Mouse (Mus musculus) C3H10T1/2 (cell line): Measurements from ENCODE around the gene Rhod. TPM values are rescaled to one million over a fixed set of nuclear protein-coding genes. Genes with fewer than 3 reads are reported as not detected.

Source experiments
- polyA plus RNA-seq, 2 experiments: library from polyadenylated mRNA; unstranded; fragments of >200 nt; fragmentation: generic; extraction: Trizol; gene quantifications; one replicate each; pipeline ENCODE4 v1.2.1; 2012; ENCODE audit warnings: missing spikeins in 2 of 2

The Rhod gene
- 10 to 100 TPM; 48.3 to 66.3 TPM for polyA plus RNA-seq

GRCm38 (mm10) chr19:4439161-4439801 lies at the start of gene Rhod:
Gene Rhod (minus strand): TSS chr19:4439432.

GRCm38 (mm10) chr19:4477345-4478189 lies 38.3 kb upstream of the Rhod start, which contains the start of gene Syt12:
Gene Syt12 (minus strand): TSS chr19:4477447.

GRCm38 (mm10) chr19:4397798-4398629 lies 41.2 kb downstream of the Rhod start, which contains the start of gene Kdm2a:
Gene Kdm2a (minus strand): TSS chr19:4398285.

Other genes with a start within 250 kb of the Rhod start
- gene Tbc1d10c, start 248.1 kb downstream of the Rhod start, polyA plus RNA-seq = 1 to 10 TPM in 1 of 2 experiments, under 1 TPM in 1; 0.63 to 1.7 TPM
- gene Ppp1ca, start 247.4 kb downstream of the Rhod start, polyA plus RNA-seq = 1,000 to 10,000 TPM in 1 of 2 experiments, 100 to 1,000 TPM in 1; 727 to 1,261 TPM
- 10 to 100 TPM; 25.1 to 36.1 TPM for gene Rad9a, start 237.8 kb downstream of the Rhod start, polyA plus RNA-seq
- gene Clcf1, start 225.2 kb downstream of the Rhod start, polyA plus RNA-seq = 10 to 100 TPM in 1 of 2 experiments, 1 to 10 TPM in 1; 7.5 to 24.4 TPM
- 1 to 10 TPM in 1 of 2 experiments, not detected in 1; 3.9 TPM for gene AC109138.7, start 225.1 kb downstream of the Rhod start, polyA plus RNA-seq
- 100 to 1,000 TPM; 131 to 165 TPM for gene Pold4, start 207.5 kb downstream of the Rhod start, polyA plus RNA-seq
- gene Ssh3, start 170.3 kb downstream of the Rhod start, polyA plus RNA-seq = 10 to 100 TPM in 1 of 2 experiments, 1 to 10 TPM in 1; 7.4 to 30.3 TPM
- gene Ankrd13d, start 156.3 kb downstream of the Rhod start, polyA plus RNA-seq = 1 to 10 TPM in 1 of 2 experiments, under 1 TPM in 1; 0.77 to 4.5 TPM
- gene Grk2, start 133.2 kb downstream of the Rhod start, polyA plus RNA-seq = 10 to 100 TPM; 37.7 to 44.4 TPM
- 10 to 100 TPM in 1 of 2 experiments, 1 to 10 TPM in 1; 3.2 to 33.4 TPM for gene Kdm2a, start 41.1 kb downstream of the Rhod start, polyA plus RNA-seq
- 1 to 10 TPM; 1.6 TPM for gene Syt12, start 38.0 kb upstream of the Rhod start, polyA plus RNA-seq
- under 1 TPM in 1 of 2 experiments, not detected in 1; 0.09 TPM for gene 2010003K11Rik, start 59.2 kb upstream of the Rhod start, polyA plus RNA-seq
- gene Pcx, start 71.0 kb upstream of the Rhod start, polyA plus RNA-seq = 10 to 100 TPM; 15.5 to 38.7 TPM
- 10 to 100 TPM; 35.2 to 47.0 TPM for gene Lrfn4, start 176.2 kb upstream of the Rhod start, polyA plus RNA-seq
- gene Rce1, start 186.2 kb upstream of the Rhod start, polyA plus RNA-seq = 10 to 100 TPM; 48.3 to 55.2 TPM